Mouse (Mus musculus): ENCODE data around the gene Gm17581. TPM values are rescaled to one million over a fixed set of nuclear protein-coding genes. Genes with fewer than 3 reads are reported as not detected.
"Not testable (repeated sequence)": the region's sequence is repeated elsewhere in the genome, so short reads cannot be mapped to it uniquely, and the experiment has no call there.

The Gm17581 gene
- polyA plus RNA-seq, 1 experiment from 2014 or later, result not detected

- no peak overlapping the region for H3K4me2 ChIP-seq (ENCODE audit: low read length)
- no peak overlapping the region for H3K4me3 ChIP-seq (replicated peaks; ENCODE audit: low read depth, low read length)
- no peaks in the 10 kb centered on the region for H3K9me3 ChIP-seq (ENCODE audit: control insufficient read depth, low read length)
- H3K27me3 ChIP-seq (ENCODE audit: control insufficient read depth, insufficient read depth, low read length), result no peaks in the 10 kb centered on the region
- ATAC-seq (ENCODE audit: low FRiP score, low TSS enrichment) (no peak), DNase-seq (peak; percentile 25)
- peaks cover 79% of the 10 kb centered on the region for H3K36me3 ChIP-seq (ENCODE audit: control insufficient read depth, insufficient read depth, low read length)
- H3K9ac ChIP-seq (replicated peaks; ENCODE audit: low read length), result no peak overlapping the region
- no peak overlapping the region for H3K27ac ChIP-seq (replicated peaks; ENCODE audit: low read depth, low read length)
- H3K4me1 ChIP-seq (ENCODE audit: control insufficient read depth, insufficient read depth, low read length), result no peaks in the 10 kb centered on the region
- 88% methylated on average over 4 of the region's 4 CpGs for WGBS
Observed at GRCm38 (mm10) chr2:155707251-155707650, 28.4 kb downstream of the Gm17581 start.

- Histone ChIP-seq H3K27ac (replicated peaks; ENCODE audit: low read depth, low read length) (no peak overlapping the region; the same call in 1 of the 2 replicates), H3K9ac (replicated peaks; ENCODE audit: low read length) (no peak overlapping the region; the same call in 1 of the 2 replicates), H3K4me2 (ENCODE audit: low read length) (no peak overlapping the region), H3K4me1 (ENCODE audit: control insufficient read depth, insufficient read depth, low read length) (no peaks in the 10 kb centered on the region), H3K36me3 (ENCODE audit: control insufficient read depth, insufficient read depth, low read length) (peaks cover 61% of the 10 kb centered on the region), H3K4me3 (replicated peaks; ENCODE audit: low read depth, low read length) (no peak overlapping the region), H3K27me3 (ENCODE audit: control insufficient read depth, insufficient read depth, low read length) (no peaks in the 10 kb centered on the region), H3K9me3 (ENCODE audit: control insufficient read depth, low read length) (no peaks in the 10 kb centered on the region)
- DNase-seq (peak; percentile 58), ATAC-seq (ENCODE audit: low FRiP score, low TSS enrichment) (no peak)
- WGBS, result 14% methylated on average over 4 of the region's 4 CpGs
Observed at GRCm38 (mm10) chr2:155703630-155704029, 32.0 kb downstream of the Gm17581 start.

GRCm38 (mm10) chr2:155701399-155701919 is 34.2 kb downstream of the Gm17581 start:
- no peak overlapping the region for H3K4me2 ChIP-seq (ENCODE audit: low read length)
- no peaks in the 10 kb centered on the region for H3K4me1 ChIP-seq (ENCODE audit: control insufficient read depth, insufficient read depth, low read length)
- H3K9ac ChIP-seq (replicated peaks; ENCODE audit: low read length), result no peak overlapping the region
- H3K27ac ChIP-seq (replicated peaks; ENCODE audit: low read depth, low read length), result no peak overlapping the region
- DNase-seq (no peak), ATAC-seq (ENCODE audit: low FRiP score, low TSS enrichment) (no peak)
- H3K27me3 ChIP-seq (ENCODE audit: control insufficient read depth, insufficient read depth, low read length), result no peaks in the 10 kb centered on the region
- H3K36me3 ChIP-seq (ENCODE audit: control insufficient read depth, insufficient read depth, low read length), result peaks cover 43% of the 10 kb centered on the region
- no peak overlapping the region for H3K4me3 ChIP-seq (replicated peaks; ENCODE audit: low read depth, low read length)
- WGBS, result 93% methylated on average over 19 of the region's 19 CpGs
- no peaks in the 10 kb centered on the region for H3K9me3 ChIP-seq (ENCODE audit: control insufficient read depth, low read length)

GRCm38 (mm10) chr2:155698443-155698842 is 37.2 kb downstream of the Gm17581 start:
- not testable (repeated sequence) for ATAC-seq (ENCODE audit: low FRiP score, low TSS enrichment); H3K9ac ChIP-seq (replicated peaks; ENCODE audit: low read length); H3K27ac ChIP-seq (replicated peaks; ENCODE audit: low read depth, low read length); DNase-seq; H3K27me3 ChIP-seq (ENCODE audit: control insufficient read depth, insufficient read depth, low read length); H3K4me2 ChIP-seq (ENCODE audit: low read length); H3K4me3 ChIP-seq (replicated peaks; ENCODE audit: low read depth, low read length); H3K4me1 ChIP-seq (ENCODE audit: control insufficient read depth, insufficient read depth, low read length); H3K9me3 ChIP-seq (ENCODE audit: control insufficient read depth, low read length)
- 95% methylated on average over 6 of the region's 6 CpGs for WGBS
- peaks cover 22% of the 10 kb centered on the region for H3K36me3 ChIP-seq (ENCODE audit: control insufficient read depth, insufficient read depth, low read length)

GRCm38 (mm10) chr2:155696851-155697250 is 38.8 kb downstream of the Gm17581 start:
- no peak overlapping the region for H3K4me2 ChIP-seq (ENCODE audit: low read length)
- H3K4me3 ChIP-seq (replicated peaks; ENCODE audit: low read depth, low read length), result no peak overlapping the region
- no peaks in the 10 kb centered on the region for H3K27me3 ChIP-seq (ENCODE audit: control insufficient read depth, insufficient read depth, low read length)
- H3K36me3 ChIP-seq (ENCODE audit: control insufficient read depth, insufficient read depth, low read length), result peaks cover 12% of the 10 kb centered on the region
- H3K27ac ChIP-seq (replicated peaks; ENCODE audit: low read depth, low read length), result no peak overlapping the region
- H3K4me1 ChIP-seq (ENCODE audit: control insufficient read depth, insufficient read depth, low read length), result no peaks in the 10 kb centered on the region
- no peak overlapping the region for H3K9ac ChIP-seq (replicated peaks; ENCODE audit: low read length)
- no peak for DNase-seq
- no peak for ATAC-seq (ENCODE audit: low FRiP score, low TSS enrichment)
- 76% methylated on average over 7 of the region's 7 CpGs for whole genome bisulfite sequencing
- H3K9me3 ChIP-seq (ENCODE audit: control insufficient read depth, low read length), result no peaks in the 10 kb centered on the region

GRCm38 (mm10) chr2:155696091-155696558 is 39.5 kb downstream of the Gm17581 start:
- DNase-seq (peak; percentile 89), ATAC-seq (ENCODE audit: low FRiP score, low TSS enrichment) (no peak)
- peaks cover 5% of the 10 kb centered on the region; the same call in 1 of the 2 replicates for H3K36me3 ChIP-seq (ENCODE audit: control insufficient read depth, insufficient read depth, low read length)
- 17% methylated on average over 7 of the region's 7 CpGs for WGBS
- no peak overlapping the region for H3K4me3 ChIP-seq (replicated peaks; ENCODE audit: low read depth, low read length)
- no peaks in the 10 kb centered on the region for H3K27me3 ChIP-seq (ENCODE audit: control insufficient read depth, insufficient read depth, low read length)
- no peak overlapping the region for H3K4me2 ChIP-seq (ENCODE audit: low read length)
- H3K4me1 ChIP-seq (ENCODE audit: control insufficient read depth, insufficient read depth, low read length), result peaks cover 2% of the 10 kb centered on the region; the same call in 1 of the 2 replicates
- H3K9ac ChIP-seq (replicated peaks; ENCODE audit: low read length), result no peak overlapping the region
- no peak overlapping the region for H3K27ac ChIP-seq (replicated peaks; ENCODE audit: low read depth, low read length)
- H3K9me3 ChIP-seq (ENCODE audit: control insufficient read depth, low read length), result no peaks in the 10 kb centered on the region

GRCm38 (mm10) chr2:155695316-155695715 is 40.4 kb downstream of the Gm17581 start:
- peaks cover 10% of the 10 kb centered on the region for H3K4me1 ChIP-seq (ENCODE audit: control insufficient read depth, insufficient read depth, low read length)
- no peak for ATAC-seq (ENCODE audit: low FRiP score, low TSS enrichment)
- WGBS, result 77% methylated on average over 3 of the region's 3 CpGs

GRCm38 (mm10) chr2:155694564-155694963 is 41.1 kb downstream of the Gm17581 start:
- ATAC-seq (ENCODE audit: low FRiP score, low TSS enrichment) (no peak), DNase-seq (no peak)
- WGBS, result 78% methylated on average over 2 of the region's 2 CpGs
- no peak overlapping the region for H3K9ac ChIP-seq (replicated peaks; ENCODE audit: low read length)
- H3K27me3 ChIP-seq (ENCODE audit: control insufficient read depth, insufficient read depth, low read length), result no peaks in the 10 kb centered on the region
- no peak overlapping the region for H3K4me2 ChIP-seq (ENCODE audit: low read length)
- H3K27ac ChIP-seq (replicated peaks; ENCODE audit: low read depth, low read length), result no peak overlapping the region
- peaks cover 14% of the 10 kb centered on the region for H3K4me1 ChIP-seq (ENCODE audit: control insufficient read depth, insufficient read depth, low read length)
- H3K4me3 ChIP-seq (replicated peaks; ENCODE audit: low read depth, low read length), result no peak overlapping the region
- H3K36me3 ChIP-seq (ENCODE audit: control insufficient read depth, insufficient read depth, low read length), result no peaks in the 10 kb centered on the region
- H3K9me3 ChIP-seq (ENCODE audit: control insufficient read depth, low read length), result no peaks in the 10 kb centered on the region

More at GRCm38 (mm10) chr2:155695316-155695715, 40.4 kb downstream of the Gm17581 start:
- Histone ChIP-seq H3K9me3 (ENCODE audit: control insufficient read depth, low read length) (no peaks in the 10 kb centered on the region), H3K4me3 (replicated peaks; ENCODE audit: low read depth, low read length) (no peak overlapping the region), H3K27ac (replicated peaks; ENCODE audit: low read depth, low read length) (no peak overlapping the region), H3K9ac (replicated peaks; ENCODE audit: low read length) (no peak overlapping the region), H3K27me3 (ENCODE audit: control insufficient read depth, insufficient read depth, low read length) (no peaks in the 10 kb centered on the region), H3K36me3 (ENCODE audit: control insufficient read depth, insufficient read depth, low read length) (no peaks in the 10 kb centered on the region), H3K4me2 (ENCODE audit: low read length) (no peak overlapping the region)
- DNase-seq, result no peak

- ATAC-seq (ENCODE audit: low FRiP score, low TSS enrichment) (no peak), DNase-seq (no peak)
- H3K36me3 ChIP-seq (ENCODE audit: control insufficient read depth, insufficient read depth, low read length), result no peaks in the 10 kb centered on the region
- no peak overlapping the region for H3K4me2 ChIP-seq (ENCODE audit: low read length)
- H3K9ac ChIP-seq (replicated peaks; ENCODE audit: low read length), result no peak overlapping the region
- H3K27me3 ChIP-seq (ENCODE audit: control insufficient read depth, insufficient read depth, low read length), result no peaks in the 10 kb centered on the region
- H3K4me1 ChIP-seq (ENCODE audit: control insufficient read depth, insufficient read depth, low read length), result peaks cover 14% of the 10 kb centered on the region
- H3K27ac ChIP-seq (replicated peaks; ENCODE audit: low read depth, low read length), result no peak overlapping the region
- H3K4me3 ChIP-seq (replicated peaks; ENCODE audit: low read depth, low read length), result no peak overlapping the region
- no peaks in the 10 kb centered on the region for H3K9me3 ChIP-seq (ENCODE audit: control insufficient read depth, low read length)
- WGBS, result 86% methylated on average over 4 of the region's 4 CpGs
Observed at GRCm38 (mm10) chr2:155693136-155693535, 42.5 kb downstream of the Gm17581 start.

All from midbrain, embryonic 14.5 days (tissue).